Mouse (Mus musculus) neural tube, embryonic 11.5 days (tissue): ENCODE measurements around the gene Tefm. TPM values are rescaled to one million over a fixed set of nuclear protein-coding genes. Genes with fewer than 3 reads are reported as not detected.

Source experiments
- ATAC-seq: fragments of 200-750 bp; cut with Nextera tagmentation; 2 replicates; pipeline ENCODE4 v1.8.0; 2017; ENCODE audit warnings: moderate number of reproducible peaks, mild to moderate bottlenecking, moderate TSS enrichment, moderate library complexity; ENCODE audit not compliant: insufficient read depth, low FRiP score, low TSS enrichment
- DNase-seq: peaks from one replicate; pipeline ENCODE4 v3.0.0-alpha.2; 2015; ENCODE audit warnings: low spot score
- H3K27ac ChIP-seq: fragments of 300-500 bp; sonication (generic); 2 replicates; pipeline ENCODE4 v1.5.1; 2014; ENCODE audit warnings: low read depth, mild to moderate bottlenecking, low read length
- H3K27me3 ChIP-seq: fragments of 300-500 bp; sonication (generic); 2 replicates; pipeline ENCODE4 v1.6.1; 2014; ENCODE audit warnings: mild to moderate bottlenecking, low read length, mixed read lengths; ENCODE audit not compliant: control insufficient read depth, insufficient read depth
- H3K36me3 ChIP-seq: fragments of 300-500 bp; sonication (generic); 2 replicates; pipeline ENCODE4 v1.6.1; 2014; ENCODE audit warnings: mild to moderate bottlenecking, low read length, moderate library complexity, mixed read lengths; ENCODE audit not compliant: control insufficient read depth, insufficient read depth
- H3K4me1 ChIP-seq: fragments of 300-500 bp; sonication (generic); 2 replicates; pipeline ENCODE4 v1.6.1; 2014; ENCODE audit warnings: low read length, mixed read lengths; ENCODE audit not compliant: control insufficient read depth, insufficient read depth
- H3K4me2 ChIP-seq: fragments of 300-500 bp; sonication (generic); 2 replicates; pipeline ENCODE4 v1.6.1; 2014; ENCODE audit warnings: low read depth, mild to moderate bottlenecking, moderate library complexity
- H3K4me3 ChIP-seq: fragments of 300-500 bp; sonication (generic); 2 replicates; pipeline ENCODE4 v1.5.1; 2014; ENCODE audit warnings: low read depth, low read length
- H3K9ac ChIP-seq: fragments of 300-500 bp; sonication (generic); 2 replicates; pipeline ENCODE4 v1.6.1; 2014; ENCODE audit warnings: mild to moderate bottlenecking, low read length
- H3K9me3 ChIP-seq: fragments of 300-500 bp; sonication (generic); 2 replicates; pipeline ENCODE4 v1.6.1; 2016; ENCODE audit warnings: low read length; ENCODE audit not compliant: control insufficient read depth
- WGBS: fragments of 180-500 bp; shearing (Covaris S2); extraction: QIAGEN DNeasy Blood & Tissue Kit; methylation state at CpG from one replicate; pipeline ENCODE4 v1.1.7; 2014; 5-methylcytosine and 5-hydroxymethylcytosine counted together
- polyA plus RNA-seq: library from polyadenylated mRNA; unstranded; fragments of >200 nt; fragmentation: Nextera tagmentation; extraction: Ambion mirVana; gene quantifications from 2 replicates; pipeline ENCODE4 v1.2.1, GENCODE M21; 2014

The Tefm gene
- polyA plus RNA-seq, 1 experiment from 2014 or later = 28.5 TPM

- Histone ChIP-seq H3K4me1 (peaks cover 2% of the 10 kb centered on the region; the same call in 1 of the 2 replicates), H3K9ac (no peak overlapping the region), H3K36me3 (peaks cover 6% of the 10 kb centered on the region), H3K9me3 (no peaks in the 10 kb centered on the region), H3K4me2 (no peak overlapping the region), H3K27me3 (no peaks in the 10 kb centered on the region), H3K27ac (no peak overlapping the region), H3K4me3 (no peak overlapping the region)
- 93% methylated on average over 13 of the region's 13 CpGs for WGBS
- DNase-seq = no peak
- ATAC-seq = no peak
Measured at GRCm38 (mm10) chr11:80136786-80137185, 5.2 kb downstream of the Tefm start.

- 88% methylated on average over 11 of the region's 11 CpGs for WGBS
Measured at GRCm38 (mm10) chr11:80135954-80136683, 5.9 kb downstream of the Tefm start.

GRCm38 (mm10) chr11:80134744-80135143 is 7.2 kb downstream of the Tefm start:
- H3K9me3 ChIP-seq = no peaks in the 10 kb centered on the region
- H3K4me2 ChIP-seq = no peak overlapping the region
- DNase-seq (no peak), ATAC-seq (no peak)
- peaks cover 6% of the 10 kb centered on the region for H3K36me3 ChIP-seq
- no peak overlapping the region for H3K27ac ChIP-seq
- H3K9ac ChIP-seq = no peak overlapping the region
- 82% methylated on average over 4 of the region's 4 CpGs for WGBS
- H3K4me3 ChIP-seq = no peak overlapping the region
- H3K27me3 ChIP-seq = no peaks in the 10 kb centered on the region
- H3K4me1 ChIP-seq = no peaks in the 10 kb centered on the region

More at GRCm38 (mm10) chr11:80135954-80136683, 5.9 kb downstream of the Tefm start:
- no peaks in the 10 kb centered on the region for H3K9me3 ChIP-seq
- H3K4me1 ChIP-seq = peaks cover 1% of the 10 kb centered on the region; the same call in 1 of the 2 replicates
- DNase-seq = no peak
- no peak overlapping the region for H3K27ac ChIP-seq
- H3K36me3 ChIP-seq = peaks cover 6% of the 10 kb centered on the region
- no peak for ATAC-seq
- no peak overlapping the region for H3K9ac ChIP-seq
- no peak overlapping the region for H3K4me3 ChIP-seq
- no peaks in the 10 kb centered on the region for H3K27me3 ChIP-seq
- H3K4me2 ChIP-seq = no peak overlapping the region

GRCm38 (mm10) chr11:80132050-80132449 is 9.9 kb downstream of the Tefm start:
- Histone ChIP-seq H3K9ac (no peak overlapping the region), H3K27me3 (no peaks in the 10 kb centered on the region), H3K9me3 (no peaks in the 10 kb centered on the region)

GRCm38 (mm10) chr11:80116411-80116810 is 25.6 kb downstream of the Tefm start:
- H3K4me2 ChIP-seq = no peak overlapping the region
- DNase-seq = no peak
- no peaks in the 10 kb centered on the region for H3K27me3 ChIP-seq
- ATAC-seq = no peak
- no peak overlapping the region for H3K4me3 ChIP-seq
- H3K9me3 ChIP-seq = no peaks in the 10 kb centered on the region
- H3K27ac ChIP-seq = no peak overlapping the region
- 87% methylated on average over 1 of the region's 1 CpGs for WGBS
- H3K4me1 ChIP-seq = no peaks in the 10 kb centered on the region
- peaks cover 9% of the 10 kb centered on the region for H3K36me3 ChIP-seq
- H3K9ac ChIP-seq = no peak overlapping the region

More at GRCm38 (mm10) chr11:80132050-80132449, 9.9 kb downstream of the Tefm start:
- H3K4me1 ChIP-seq = no peaks in the 10 kb centered on the region
- no peak for DNase-seq
- no peak overlapping the region for H3K27ac ChIP-seq
- no peak for ATAC-seq
- H3K4me3 ChIP-seq = no peak overlapping the region
- WGBS = 68% methylated on average over 1 of the region's 1 CpGs
- no peak overlapping the region for H3K4me2 ChIP-seq
- peaks cover 8% of the 10 kb centered on the region for H3K36me3 ChIP-seq

- Histone ChIP-seq H3K27me3 (no peaks in the 10 kb centered on the region), H3K4me2 (no peak overlapping the region), H3K36me3 (peaks cover 2% of the 10 kb centered on the region; the same call in 1 of the 2 replicates), H3K9me3 (no peaks in the 10 kb centered on the region), H3K4me1 (no peaks in the 10 kb centered on the region), H3K9ac (no peak overlapping the region), H3K4me3 (no peak overlapping the region), H3K27ac (no peak overlapping the region)
- no peak for ATAC-seq
- DNase-seq = no peak
- WGBS = 83% methylated on average over 1 of the region's 1 CpGs
Measured at GRCm38 (mm10) chr11:80104407-80104806, 37.6 kb downstream of the Tefm start.

GRCm38 (mm10) chr11:80101298-80101697 is 40.7 kb downstream of the Tefm start:
- Histone ChIP-seq H3K27me3 (no peaks in the 10 kb centered on the region), H3K4me2 (no peak overlapping the region), H3K36me3 (no peaks in the 10 kb centered on the region; the same call in 1 of the 2 replicates), H3K4me1 (no peaks in the 10 kb centered on the region), H3K27ac (no peak overlapping the region), H3K4me3 (no peak overlapping the region), H3K9ac (no peak overlapping the region), H3K9me3 (no peaks in the 10 kb centered on the region)
- no peak for ATAC-seq
- DNase-seq = no peak
- WGBS = 90% methylated on average over 6 of the region's 6 CpGs

GRCm38 (mm10) chr11:80098444-80099056 is 43.4 kb downstream of the Tefm start:
- Histone ChIP-seq H3K27me3 (no peaks in the 10 kb centered on the region), H3K4me1 (no peaks in the 10 kb centered on the region), H3K4me2 (no peak overlapping the region), H3K27ac (no peak overlapping the region), H3K9ac (no peak overlapping the region), H3K36me3 (no peaks in the 10 kb centered on the region; the same call in 1 of the 2 replicates), H3K9me3 (no peaks in the 10 kb centered on the region), H3K4me3 (no peak overlapping the region)
- DNase-seq = no peak
- ATAC-seq = no peak
- 90% methylated on average over 3 of the region's 3 CpGs for WGBS
